Mouse (Mus musculus): ENCODE measurements around the gene Phox2b. TPM values are rescaled to one million over a fixed set of nuclear protein-coding genes. Genes with fewer than 3 reads are reported as not detected.

Gene Phox2b
- polyA plus RNA-seq, 1 experiment from 2014 or later = 0.23 TPM

- no peak overlapping the region for H3K27ac ChIP-seq (replicated peaks)
- H3K9me3 ChIP-seq (replicated peaks) = 0 out of 2 replicates have a peak, but pooled peaks cover 2% of the 10 kb centered on the region
- H3K4me2 ChIP-seq (replicated peaks) = no peak overlapping the region
- H3K27me3 ChIP-seq = peaks cover 6% of the 10 kb centered on the region
- ATAC-seq (ENCODE audit: insufficient number of reproducible peaks, low FRiP score, low TSS enrichment, low read depth) = no peak
- H3K9ac ChIP-seq = no peak overlapping the region
- H3K36me3 ChIP-seq = no peaks in the 10 kb centered on the region
- 15% methylated on average over 6 of the region's 6 CpGs for WGBS
- H3K4me1 ChIP-seq = no peaks in the 10 kb centered on the region
- no peak overlapping the region for H3K4me3 ChIP-seq (replicated peaks)
Observed at GRCm38 (mm10) chr5:67083117-67083516, 16.0 kb downstream of the Phox2b start.

DNA sequence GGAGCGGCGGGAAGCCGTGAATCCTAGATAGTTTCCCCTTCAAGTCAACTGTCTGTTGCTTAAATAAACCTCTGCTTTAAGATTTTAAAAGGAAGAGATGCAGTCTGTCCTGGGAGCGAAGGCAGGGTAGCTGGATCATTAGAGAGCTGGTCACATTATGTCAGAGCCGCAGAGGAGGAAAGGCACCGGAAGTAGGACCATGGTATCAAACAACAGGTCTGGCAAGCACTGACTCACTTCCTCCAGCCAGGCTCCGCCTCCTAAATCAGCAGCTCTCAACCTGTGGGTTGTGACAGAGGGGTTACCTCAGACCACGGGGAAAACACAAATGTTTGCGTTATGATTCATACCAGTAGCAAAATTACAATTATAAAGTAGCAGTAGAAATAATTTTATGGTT lies 35.5 kb downstream of the Phox2b start:
- Histone ChIP-seq H3K4me3 (replicated peaks) (no peak overlapping the region), H3K27me3 (no peaks in the 10 kb centered on the region), H3K36me3 (no peaks in the 10 kb centered on the region), H3K4me1 (no peaks in the 10 kb centered on the region), H3K27ac (replicated peaks) (no peak overlapping the region), H3K4me2 (replicated peaks) (no peak overlapping the region), H3K9ac (no peak overlapping the region), H3K9me3 (replicated peaks) (no peaks in the 10 kb centered on the region)
- WGBS = 77% methylated on average over 9 of the region's 9 CpGs
- ATAC-seq (ENCODE audit: insufficient number of reproducible peaks, low FRiP score, low TSS enrichment, low read depth) = no peak

GRCm38 (mm10) chr5:67060519-67060918 lies 38.6 kb downstream of the Phox2b start:
- Histone ChIP-seq H3K4me3 (replicated peaks) (no peak overlapping the region), H3K36me3 (peaks cover under 1% of the 10 kb centered on the region; the same call in 1 of the 2 replicates), H3K9me3 (replicated peaks) (no peaks in the 10 kb centered on the region), H3K27me3 (no peaks in the 10 kb centered on the region), H3K4me1 (no peaks in the 10 kb centered on the region), H3K4me2 (replicated peaks) (no peak overlapping the region), H3K9ac (no peak overlapping the region), H3K27ac (replicated peaks) (no peak overlapping the region)
- 52% methylated on average over 3 of the region's 4 CpGs for WGBS
- no peak for ATAC-seq (ENCODE audit: insufficient number of reproducible peaks, low FRiP score, low TSS enrichment, low read depth)

DNA sequence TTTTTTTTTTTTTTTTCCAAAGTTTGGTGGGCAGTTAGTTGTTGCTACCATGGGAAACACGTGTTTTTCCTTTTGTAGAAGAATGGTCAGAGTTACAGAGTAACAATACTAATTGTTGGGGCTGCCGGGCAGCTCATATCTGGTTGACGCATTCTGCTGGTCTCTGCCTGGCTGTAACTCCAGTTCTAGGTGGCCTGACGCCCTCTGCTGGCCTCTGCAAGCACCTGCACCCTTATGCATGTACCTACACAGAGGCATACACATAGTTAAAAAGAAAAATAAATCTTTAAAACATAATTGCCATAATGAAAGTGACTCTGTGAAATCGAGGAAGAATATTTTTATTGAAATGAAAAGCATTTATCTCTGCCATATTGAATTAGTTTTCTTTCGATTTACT lies 41.3 kb downstream of the Phox2b start:
- Histone ChIP-seq H3K9ac (no peak overlapping the region), H3K4me2 (replicated peaks) (no peak overlapping the region), H3K36me3 (peaks cover 16% of the 10 kb centered on the region), H3K4me3 (replicated peaks) (no peak overlapping the region), H3K4me1 (no peaks in the 10 kb centered on the region), H3K27me3 (no peaks in the 10 kb centered on the region), H3K9me3 (replicated peaks) (no peaks in the 10 kb centered on the region), H3K27ac (replicated peaks) (no peak overlapping the region)
- ATAC-seq (ENCODE audit: insufficient number of reproducible peaks, low FRiP score, low TSS enrichment, low read depth) = no peak
- 83% methylated on average over 6 of the region's 6 CpGs for WGBS

- Histone ChIP-seq H3K9ac (no peak overlapping the region), H3K36me3 (peaks cover 30% of the 10 kb centered on the region), H3K4me3 (replicated peaks) (no peak overlapping the region), H3K27ac (replicated peaks) (no peak overlapping the region), H3K4me1 (no peaks in the 10 kb centered on the region), H3K27me3 (no peaks in the 10 kb centered on the region), H3K4me2 (replicated peaks) (no peak overlapping the region), H3K9me3 (replicated peaks) (no peaks in the 10 kb centered on the region)
- no peak for ATAC-seq (ENCODE audit: insufficient number of reproducible peaks, low FRiP score, low TSS enrichment, low read depth)
- WGBS = 16% methylated on average over 4 of the region's 4 CpGs
Observed at GRCm38 (mm10) chr5:67048003-67048402, 51.1 kb downstream of the Phox2b start.

Small RNA genes lying within 50 kb of the gene (microRNA-seq; reads per million reads assigned to microRNA genes)
- gene Gm23841 (ENCODE audit: borderline number of aligned reads) = not detected

Other genes with a start within 250 kb of the Phox2b start
- gene Tmem33, start 161.3 kb upstream of the Phox2b start, polyA plus RNA-seq (2015; fragmentation: Nextera tagmentation; extraction: Ambion mirVana) = 76.1 and 85.2 TPM in 2 replicates
- gene Slc30a9, start 207.7 kb upstream of the Phox2b start, polyA plus RNA-seq (2015; fragmentation: Nextera tagmentation; extraction: Ambion mirVana) = 86.9 and 95.6 TPM in 2 replicates